Mouse (Mus musculus): ENCODE results near the gene Naa40. TPM values are rescaled to one million over a fixed set of nuclear protein-coding genes. Genes with fewer than 3 reads are reported as not detected.

Gene Naa40
- 10 to 100 TPM in 1 of 2 experiments, 1 to 10 TPM in 1; 8.3 to 13.0 TPM for total RNA-seq (2021)
- long read RNA-seq, experiment 1, partial matches to known transcripts, result 1 of 7 reads
- long read RNA-seq, experiment 1, other reads (novel, unspliced or antisense), result 2 of 7 reads
- long read RNA-seq, experiment 2, transcript Naa40-201 (8 exons, 3,231 nt), result major isoform, 6 of 8 reads
- long read RNA-seq, experiment 2, partial matches to known transcripts, result 1 of 8 reads
- long read RNA-seq, experiment 2, other reads (novel, unspliced or antisense), result 1 of 8 reads

DNA sequence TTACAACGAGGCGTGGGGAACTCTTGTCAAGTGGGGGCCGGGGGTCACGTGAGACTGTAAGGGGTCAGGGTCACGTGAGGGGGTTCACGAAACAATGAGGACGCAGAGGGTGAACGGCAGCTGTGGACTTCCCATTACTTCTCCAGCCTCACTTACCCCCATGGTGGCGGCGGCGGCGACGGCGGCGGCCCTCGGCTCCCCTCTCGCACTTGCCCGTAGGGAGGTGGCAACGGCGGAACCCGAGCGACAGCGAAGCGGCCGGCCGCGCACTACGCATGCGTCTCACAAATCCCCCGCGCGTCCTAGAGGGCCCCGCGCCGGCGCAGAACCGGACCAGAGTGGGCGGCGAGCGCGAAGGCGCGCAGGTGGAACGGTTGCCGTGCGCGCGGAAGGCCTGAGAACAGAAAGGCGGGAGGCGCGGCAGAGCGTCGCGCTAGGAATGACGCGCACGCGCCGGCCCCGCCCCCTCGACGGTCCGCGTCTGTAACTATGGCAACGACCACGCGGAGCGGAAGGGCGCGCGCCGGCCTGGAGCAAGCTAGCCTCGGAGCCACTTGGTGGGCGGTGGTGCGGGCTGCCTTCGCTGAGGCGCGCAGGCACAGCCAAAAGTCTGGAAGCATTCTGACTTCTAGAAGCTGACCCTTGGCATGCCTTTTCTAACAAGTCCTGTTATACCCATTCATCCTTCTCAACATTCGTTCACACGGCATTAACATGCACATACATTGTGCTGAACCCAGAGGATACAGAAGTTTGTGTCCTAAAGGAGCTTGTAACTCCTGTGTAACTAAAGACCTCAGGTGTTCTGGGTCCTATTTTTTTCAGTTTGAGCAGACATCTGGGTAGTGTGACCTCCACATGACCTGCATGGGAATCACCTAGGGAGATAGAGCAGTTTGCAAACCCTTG lies at the start of gene Naa40:
TSS of gene Naa40 (minus strand) at position 402 of the 909 bp plus-strand sequence.
- peak; percentile 88 for DNase-seq

DNA sequence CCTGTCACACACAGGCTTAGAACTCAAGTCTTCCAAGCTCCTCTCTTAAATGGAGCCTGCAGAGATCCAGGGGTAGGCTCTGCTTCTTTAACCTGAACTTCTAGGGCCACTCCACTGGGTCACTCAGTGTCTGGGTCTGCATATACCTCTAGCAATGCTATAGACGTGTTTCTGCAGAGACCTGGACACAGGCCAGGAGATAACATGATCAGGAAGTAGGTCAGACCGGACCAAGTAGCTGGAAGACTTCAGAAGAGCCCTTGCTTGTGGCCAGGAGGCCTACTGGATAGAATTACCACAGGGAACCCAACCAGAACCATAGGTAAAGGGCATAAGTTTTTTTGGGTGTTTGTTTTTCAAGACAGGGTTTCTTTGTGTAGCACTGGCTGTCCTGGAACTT lies 48.8 kb upstream of the Naa40 start:
- no peak for DNase-seq

GRCm38 (mm10) chr19:7288288-7288687 lies 47.3 kb upstream of the Naa40 start:
- DNase-seq, result no peak

DNA sequence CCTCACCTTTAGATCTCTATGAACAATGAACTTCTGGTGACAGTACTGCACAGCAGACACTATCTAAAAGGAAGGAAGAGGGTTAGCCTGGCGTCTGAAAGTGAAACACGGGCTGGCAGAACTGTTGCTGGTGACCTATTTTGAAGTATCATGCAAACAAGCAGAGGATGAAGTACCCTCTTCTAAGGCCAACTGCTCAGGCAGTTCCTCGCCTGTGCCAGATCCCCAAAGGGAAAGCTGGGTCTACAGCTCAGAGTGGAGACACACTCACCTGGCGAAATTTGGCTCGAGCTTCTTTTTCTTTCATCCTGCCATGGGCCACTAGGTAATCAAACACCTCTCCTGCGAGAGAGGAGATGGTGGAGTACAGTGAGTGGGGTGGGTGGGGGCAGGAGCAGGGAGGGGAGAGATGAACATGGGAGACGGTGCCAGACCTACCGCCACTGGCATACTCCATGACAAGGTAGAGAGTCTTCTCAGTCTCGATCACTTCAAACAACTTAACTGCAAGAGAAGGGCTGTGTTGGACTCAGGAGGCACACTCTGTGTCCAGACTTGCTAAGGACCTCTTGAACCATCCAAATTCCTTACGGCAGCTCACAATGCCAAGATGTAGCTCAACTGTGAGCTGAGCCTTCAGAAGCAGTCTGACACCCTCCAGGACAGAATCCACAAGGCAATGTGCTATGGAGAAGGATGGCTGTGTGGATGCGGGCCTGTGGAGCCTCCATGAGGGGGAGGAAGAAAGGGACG lies 45.8 kb upstream of the Naa40 start:
- DNase-seq, result no peak

DNA sequence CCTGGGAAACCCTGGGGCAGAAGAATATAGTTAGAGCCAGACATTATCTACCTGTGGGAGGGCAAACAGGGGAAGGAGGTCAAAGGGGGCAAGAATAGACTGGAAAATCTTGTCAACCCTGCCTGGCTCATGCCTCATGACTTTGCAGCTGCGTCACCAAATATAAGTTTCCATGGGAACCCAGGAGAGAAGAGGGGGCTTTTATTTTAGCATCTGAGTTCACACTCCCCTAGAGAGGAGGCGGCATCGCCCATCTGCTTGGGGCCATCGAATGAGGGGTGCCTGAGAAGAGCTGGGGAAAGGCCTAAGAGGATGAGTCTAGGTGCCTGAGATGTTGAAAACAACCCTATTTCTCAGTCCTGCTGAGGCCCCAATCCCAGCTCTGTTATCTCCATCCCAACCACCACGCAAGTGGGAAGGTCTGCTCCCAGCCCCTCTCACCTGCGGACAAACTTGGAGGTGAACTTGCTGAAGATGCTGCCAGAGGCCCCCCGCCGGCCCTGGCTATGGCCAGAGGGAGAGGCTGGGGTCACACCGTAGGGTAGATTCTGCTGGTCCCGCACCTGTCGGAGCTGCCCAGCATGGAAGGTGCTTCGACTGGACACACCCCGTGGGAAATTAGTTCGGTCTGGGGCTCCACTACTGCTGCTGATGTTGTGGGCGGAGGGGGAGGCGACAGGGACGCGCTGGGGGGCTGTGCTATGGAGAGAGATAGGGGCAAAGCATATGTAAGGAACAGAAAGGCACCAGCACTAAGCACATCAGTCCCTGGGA lies 39.8 kb upstream of the Naa40 start:
- DNase-seq, result no peak

- DNase-seq, result peak; percentile 65
Observed at GRCm38 (mm10) chr19:7279114-7279513, 38.1 kb upstream of the Naa40 start.

- DNase-seq, result no peak
Observed at GRCm38 (mm10) chr19:7278200-7278906, 37.4 kb upstream of the Naa40 start.

DNA sequence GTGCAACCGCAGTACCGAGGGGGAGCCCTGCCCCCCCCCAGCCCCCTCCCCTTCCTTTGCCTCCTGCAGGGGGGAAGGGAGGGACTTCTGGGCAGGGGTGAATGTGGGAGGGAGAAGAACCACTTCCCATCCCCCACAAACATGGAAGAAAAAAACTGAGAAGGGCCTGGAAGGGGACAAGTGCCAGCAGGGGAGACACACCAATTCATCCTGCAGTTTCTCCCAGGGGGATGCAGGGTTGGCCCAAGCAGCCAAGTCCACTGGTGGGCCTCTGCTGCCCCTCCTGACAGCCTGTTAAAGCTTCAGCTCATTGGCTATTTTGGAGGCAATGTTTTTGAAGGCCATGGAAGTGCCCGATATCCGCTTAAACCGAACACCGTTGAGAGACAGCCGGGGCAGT lies 35.8 kb upstream of the Naa40 start:
- DNase-seq, result no peak

DNA sequence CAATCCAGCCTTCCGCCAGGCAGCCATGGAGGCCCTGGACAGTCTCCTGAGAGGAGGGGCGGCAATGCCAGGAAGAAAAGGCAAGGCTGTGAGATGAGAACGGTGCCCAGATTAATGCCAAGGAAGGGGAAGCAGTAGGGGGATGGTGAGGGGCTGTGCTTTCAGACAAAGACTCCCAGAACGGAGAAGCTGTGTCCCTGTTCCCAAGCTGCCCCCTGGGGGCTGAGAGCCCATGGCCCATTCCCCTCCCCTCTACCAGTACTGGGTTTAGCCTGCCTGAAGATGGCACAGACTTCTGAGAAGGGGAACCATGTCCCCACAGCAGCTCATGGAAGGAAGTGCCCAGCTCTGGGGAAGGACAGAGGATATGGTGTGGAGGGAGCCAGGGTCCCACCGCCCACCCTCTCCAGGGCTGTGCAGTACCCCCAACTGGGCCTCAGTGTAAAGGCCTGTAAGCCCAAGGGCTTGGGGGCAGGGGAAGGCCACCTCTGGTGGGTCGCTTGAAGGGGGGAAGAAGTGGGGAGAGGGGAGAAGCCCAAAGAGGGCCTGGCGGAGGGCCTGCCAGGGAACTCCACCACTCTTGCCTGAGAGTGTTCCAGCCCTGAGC lies 35.2 kb upstream of the Naa40 start:
- DNase-seq, result no peak

- DNase-seq, result no peak
Observed at GRCm38 (mm10) chr19:7275131-7275789, 34.3 kb upstream of the Naa40 start.

DNA sequence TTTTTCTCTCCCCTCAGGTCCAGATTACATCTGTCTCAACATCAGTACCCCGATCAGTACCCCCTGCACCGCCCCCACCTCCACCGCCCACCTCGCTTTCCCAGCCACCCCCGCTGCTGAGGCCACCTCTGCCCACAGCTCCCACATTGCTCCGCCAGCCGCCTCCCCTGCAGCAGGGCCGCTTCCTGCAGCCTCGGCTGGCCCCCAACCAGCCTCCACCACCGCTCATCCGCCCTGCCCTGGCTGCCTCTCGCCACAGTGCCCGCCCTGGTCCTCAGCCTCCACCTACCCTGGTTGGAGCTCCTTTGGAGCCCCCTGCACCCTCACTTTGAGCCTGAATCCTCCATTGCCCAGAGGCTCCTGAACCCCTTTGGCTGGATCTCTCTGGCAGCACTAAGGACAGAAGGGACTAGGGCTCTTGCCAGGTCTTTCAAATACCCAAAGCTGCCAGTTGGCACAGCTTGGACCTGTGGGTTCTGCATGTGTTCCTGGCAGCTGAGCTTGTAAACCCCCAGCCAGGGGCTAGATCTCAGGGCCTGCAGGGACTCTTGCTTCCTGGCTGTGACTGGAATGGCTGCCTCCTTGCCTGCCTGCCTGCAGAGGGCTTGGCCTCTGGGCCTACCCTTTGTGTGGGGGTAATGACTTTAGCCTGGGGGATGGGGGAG lies 33.5 kb upstream of the Naa40 start:
- DNase-seq, result no peak

GRCm38 (mm10) chr19:7273486-7273885 lies 32.5 kb upstream of the Naa40 start:
- no peak for DNase-seq

- DNase-seq, result peak; percentile 40
Observed at GRCm38 (mm10) chr19:7269290-7270044, 28.5 kb upstream of the Naa40 start.

DNA sequence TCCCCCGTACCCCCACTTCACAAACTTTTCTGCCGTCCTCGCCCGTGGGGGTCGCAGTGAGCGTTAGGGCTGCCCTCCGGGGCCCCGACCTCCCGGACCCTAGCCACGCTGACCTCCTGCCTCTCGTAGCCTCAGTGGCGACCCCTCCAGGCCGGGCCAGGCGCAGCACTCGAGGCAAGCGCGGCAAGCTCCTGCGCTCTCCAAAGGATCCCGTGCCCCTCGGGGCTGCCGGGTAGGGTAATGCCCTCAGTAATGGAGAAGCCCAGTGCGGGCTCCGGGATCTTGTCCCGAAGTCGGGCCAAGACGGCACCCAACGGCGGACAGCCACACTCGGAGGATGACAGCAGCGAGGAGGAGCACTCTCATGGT lies 27.7 kb upstream of the Naa40 start:
- peak; percentile 71 for DNase-seq

GRCm38 (mm10) chr19:7267781-7268721 lies 27.1 kb upstream of the Naa40 start:
- peak; percentile 87 for DNase-seq

DNA sequence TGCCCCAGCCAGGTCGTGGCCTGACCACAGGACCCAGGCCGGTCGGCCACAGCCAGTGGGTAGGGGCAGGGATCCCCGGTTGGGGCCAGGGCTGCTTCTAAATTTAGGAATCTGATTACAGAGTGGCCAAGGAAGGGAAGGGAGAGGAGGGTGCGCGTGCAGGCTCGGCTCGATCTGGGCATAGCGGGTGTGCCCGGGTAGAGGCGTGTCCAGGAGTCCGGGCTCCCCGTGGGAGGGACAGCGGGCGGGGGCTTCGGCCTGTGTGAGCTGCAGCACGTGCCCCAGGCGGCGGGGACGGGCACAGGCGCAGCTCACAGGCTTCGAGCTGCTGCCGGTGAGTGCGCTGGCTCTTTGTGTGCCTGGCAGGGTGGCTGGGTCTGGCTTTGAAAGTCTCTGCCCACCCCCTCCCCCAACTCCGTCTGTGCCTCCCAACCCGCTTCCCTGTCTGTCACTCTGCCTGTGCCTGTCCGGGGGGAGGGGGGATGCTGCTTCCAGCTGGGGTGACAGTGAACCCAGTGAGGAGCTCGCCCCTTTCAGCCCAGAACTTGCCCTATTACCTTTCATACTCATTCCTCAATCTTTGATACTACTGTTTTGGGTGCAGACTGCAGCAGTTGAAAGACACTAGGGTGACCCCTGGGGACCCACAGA lies 26.2 kb upstream of the Naa40 start, which contains the start of gene Rcor2:
TSS of gene Rcor2 (plus strand) at position 235 of the 651 bp plus-strand sequence.
- DNase-seq, result peak; percentile 78

GRCm38 (mm10) chr19:7266421-7266831 lies 25.4 kb upstream of the Naa40 start:
- no peak for DNase-seq

All from gastrocnemius, postnatal 25 days (tissue).